Mouse (Mus musculus) 3134 (cell line): Measurements from ENCODE around the gene Tnfrsf25.

Source experiments
- DNase-seq: peaks from one replicate; pipeline ENCODE4 v3.0.0-alpha.2; 2011; ENCODE audit warnings: low spot score; ENCODE audit not compliant: insufficient read length; ENCODE audit errors: extremely low read depth

Tnfrsf25 gene

GRCm38 (mm10) chr4:152119396-152120292 is 3.9 kb downstream of the Tnfrsf25 start:
- no peak for DNase-seq

DNA sequence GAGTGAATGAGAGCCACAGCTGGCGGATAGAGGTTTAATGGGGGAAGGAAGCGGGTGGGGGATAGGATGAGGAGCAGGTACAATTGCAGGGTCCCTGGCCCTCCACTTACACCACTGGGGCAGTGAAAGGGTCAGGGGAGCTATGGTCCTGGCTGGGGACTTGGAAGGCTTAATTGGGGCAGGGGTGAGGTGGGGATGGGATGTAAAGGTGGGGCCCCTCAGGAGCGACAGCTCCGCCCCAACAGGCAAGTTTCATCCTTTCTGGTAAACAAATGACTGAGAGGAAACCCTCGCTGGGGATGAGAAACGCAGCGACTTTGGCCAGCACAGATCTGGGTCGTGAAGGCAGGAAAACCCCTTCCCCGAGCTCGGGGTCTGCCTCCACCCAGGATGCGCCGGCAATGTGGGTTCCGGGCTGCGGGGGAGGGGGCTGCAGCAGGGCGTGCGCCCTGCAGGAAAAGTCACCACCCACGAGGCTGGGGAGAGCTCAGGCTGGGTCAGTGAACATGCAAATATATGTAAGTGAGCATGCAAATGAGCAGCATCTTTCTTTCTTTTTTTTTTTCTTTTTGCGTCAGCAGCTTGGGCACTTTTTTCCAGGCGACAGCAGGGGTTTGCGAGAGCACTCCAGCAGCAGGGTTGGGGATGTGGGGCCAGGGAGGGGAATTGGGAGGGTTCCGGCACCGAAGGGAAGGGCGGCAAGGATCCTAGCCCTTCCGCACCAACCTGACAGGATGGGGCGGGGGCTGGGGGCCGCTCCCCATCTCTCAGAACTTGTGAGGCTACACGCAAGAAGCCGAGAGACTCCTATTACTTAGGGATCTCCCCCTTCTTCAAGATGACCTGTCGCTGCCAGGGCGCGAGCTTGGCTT is 4.8 kb downstream of the Tnfrsf25 start:
- DNase-seq, result no peak

- no peak for DNase-seq
Observed at GRCm38 (mm10) chr4:152121183-152121505, 5.4 kb downstream of the Tnfrsf25 start.

DNA sequence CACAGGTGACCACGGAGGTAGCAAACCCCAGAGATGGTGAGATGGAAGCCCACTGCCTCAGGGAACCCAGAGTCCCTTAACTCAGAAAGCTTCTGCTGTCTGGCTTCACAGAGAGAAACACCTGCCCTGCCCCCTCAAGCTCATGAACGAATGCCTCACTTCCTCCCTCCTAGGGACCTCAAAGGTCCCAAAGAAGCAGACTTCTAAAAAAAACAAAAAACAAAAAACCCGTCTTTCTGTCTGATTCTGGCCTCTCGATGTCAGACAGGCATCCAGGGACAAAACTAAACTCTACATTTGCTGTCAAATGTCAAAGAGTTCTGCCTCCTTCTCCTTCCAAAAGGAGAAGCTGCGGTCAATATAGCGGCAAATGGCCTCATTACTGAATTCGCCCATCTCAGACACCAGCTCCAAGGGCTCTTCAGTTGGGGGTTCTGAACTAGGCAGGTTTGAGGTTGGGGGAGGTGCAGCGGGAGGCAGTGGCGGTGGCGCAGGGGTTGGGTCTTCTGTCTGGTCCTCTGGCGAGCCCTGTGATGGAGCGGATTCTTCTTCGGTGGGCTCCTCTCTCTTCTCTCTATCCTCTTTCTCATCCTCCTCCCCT is 8.7 kb downstream of the Tnfrsf25 start:
- DNase-seq, result no peak

- no peak for DNase-seq
Observed at GRCm38 (mm10) chr4:152125161-152126025, 9.7 kb downstream of the Tnfrsf25 start.

DNA sequence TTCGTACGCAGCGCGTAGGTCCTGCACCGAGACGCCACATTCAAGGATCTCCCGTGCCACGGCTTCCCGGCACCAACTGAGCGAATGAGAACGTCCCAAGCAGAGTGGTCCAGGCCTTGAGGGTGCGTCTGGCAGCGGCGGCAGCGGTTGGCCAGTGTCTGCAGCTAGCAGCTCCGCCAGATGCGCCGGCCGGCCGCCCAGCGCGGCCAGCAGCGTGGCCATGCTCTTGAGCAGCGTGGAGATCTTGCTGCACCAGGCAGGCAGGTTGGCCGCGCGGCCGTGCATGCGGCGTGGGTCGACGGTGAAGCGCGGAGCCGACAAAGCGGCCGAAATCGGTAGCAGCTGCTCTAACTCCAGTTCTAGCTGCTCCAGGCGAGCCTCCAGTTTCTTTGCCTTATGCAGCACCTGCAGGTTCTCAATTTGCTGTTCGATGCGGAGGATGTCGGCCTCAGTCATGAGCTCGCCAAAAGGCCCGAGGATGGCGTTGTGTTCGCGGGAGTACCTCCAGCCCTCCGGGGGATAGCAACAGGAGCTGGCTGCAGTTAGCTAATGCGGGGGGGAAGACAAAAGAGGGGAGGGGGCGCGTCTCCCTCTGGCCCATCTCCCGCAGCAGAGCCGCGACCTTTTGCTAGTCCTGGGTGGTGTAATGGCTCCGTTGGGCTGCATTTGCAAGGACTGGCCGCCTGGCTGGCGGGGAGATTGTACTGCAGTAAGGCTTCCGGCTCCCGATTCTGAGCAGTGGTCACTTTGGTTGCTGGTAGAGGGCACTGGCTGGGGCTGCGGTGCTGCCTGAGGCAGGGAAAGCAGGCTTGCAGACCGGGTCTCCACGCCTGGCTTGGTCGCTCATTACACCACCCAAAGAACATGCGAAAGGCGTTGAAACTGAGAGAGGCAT is 10.5 kb downstream of the Tnfrsf25 start:
- no peak for DNase-seq

GRCm38 (mm10) chr4:152127884-152128283 is 12.2 kb downstream of the Tnfrsf25 start:
- DNase-seq, result no peak

GRCm38 (mm10) chr4:152128784-152129183 is 13.1 kb downstream of the Tnfrsf25 start:
- no peak for DNase-seq

DNA sequence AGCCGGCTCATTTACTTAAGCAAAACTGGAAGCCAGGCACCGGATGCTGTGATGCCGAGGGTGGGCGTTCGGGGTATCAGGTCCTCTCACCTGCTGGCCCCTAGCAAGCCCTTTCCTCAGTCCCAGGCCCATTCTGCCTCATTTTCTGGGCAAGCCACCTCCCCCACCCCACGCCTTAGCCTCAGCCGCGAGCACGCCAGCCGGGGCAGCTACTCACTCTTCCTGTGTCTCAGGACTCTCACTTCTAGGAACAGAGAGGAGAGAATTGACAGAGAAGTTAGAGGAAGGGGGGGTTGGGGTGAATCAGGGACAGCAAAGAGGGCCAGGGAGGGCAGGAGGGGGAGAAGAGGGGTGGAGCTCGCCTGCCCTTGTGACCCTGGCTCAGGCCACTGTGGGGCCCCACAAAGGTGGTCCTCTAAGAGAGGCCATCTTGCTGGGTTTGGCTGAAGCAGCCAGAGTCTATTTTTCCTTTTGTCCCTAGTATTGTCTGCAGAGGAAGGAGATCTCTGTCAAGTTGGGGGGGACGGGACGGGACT is 13.7 kb downstream of the Tnfrsf25 start:
- DNase-seq, result no peak

DNA sequence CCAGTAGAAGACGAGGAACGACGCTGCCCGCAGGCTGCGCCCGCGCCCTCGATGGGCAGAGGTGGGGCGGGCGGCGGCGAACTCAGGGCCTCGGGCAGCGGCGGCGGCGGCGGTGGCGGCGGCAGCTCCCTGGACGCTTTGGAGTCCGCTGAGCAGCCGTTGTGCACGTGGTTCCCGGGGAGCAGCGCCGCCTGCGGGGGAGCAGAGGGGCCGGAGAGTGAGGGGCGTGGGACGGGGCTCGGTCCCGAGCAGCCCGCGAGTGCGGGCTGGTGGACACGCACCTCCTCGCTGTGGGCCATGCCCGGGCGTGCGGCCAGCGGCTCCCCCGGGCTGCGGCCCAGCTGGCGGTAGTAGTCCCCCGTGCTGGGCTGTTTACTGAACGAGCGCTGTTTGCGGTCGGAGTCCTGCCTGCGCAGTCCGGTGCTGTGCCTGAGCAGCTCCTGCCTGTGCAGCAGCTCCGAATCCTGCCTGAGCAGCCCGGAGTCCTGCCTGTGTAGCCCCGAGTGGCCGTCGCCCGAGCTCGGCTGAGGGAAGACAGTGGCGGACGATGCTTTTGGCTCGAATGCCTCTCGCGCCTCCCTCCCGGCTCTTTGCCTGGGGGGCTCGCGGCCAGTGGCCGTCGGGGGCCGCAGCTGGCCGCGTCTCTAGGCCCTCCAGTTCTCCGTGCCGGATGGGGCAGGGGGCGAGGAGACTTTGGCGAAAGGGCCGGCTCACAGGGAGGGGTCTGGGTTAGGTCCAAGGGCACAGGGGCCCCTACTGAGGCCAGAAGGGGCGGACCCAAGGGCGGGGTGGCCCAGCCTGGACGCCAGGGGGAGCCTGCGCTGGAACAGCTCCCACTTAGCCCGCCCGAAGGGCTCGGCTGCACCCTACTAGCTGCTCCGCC is 15.3 kb downstream of the Tnfrsf25 start:
- DNase-seq, result no peak

DNA sequence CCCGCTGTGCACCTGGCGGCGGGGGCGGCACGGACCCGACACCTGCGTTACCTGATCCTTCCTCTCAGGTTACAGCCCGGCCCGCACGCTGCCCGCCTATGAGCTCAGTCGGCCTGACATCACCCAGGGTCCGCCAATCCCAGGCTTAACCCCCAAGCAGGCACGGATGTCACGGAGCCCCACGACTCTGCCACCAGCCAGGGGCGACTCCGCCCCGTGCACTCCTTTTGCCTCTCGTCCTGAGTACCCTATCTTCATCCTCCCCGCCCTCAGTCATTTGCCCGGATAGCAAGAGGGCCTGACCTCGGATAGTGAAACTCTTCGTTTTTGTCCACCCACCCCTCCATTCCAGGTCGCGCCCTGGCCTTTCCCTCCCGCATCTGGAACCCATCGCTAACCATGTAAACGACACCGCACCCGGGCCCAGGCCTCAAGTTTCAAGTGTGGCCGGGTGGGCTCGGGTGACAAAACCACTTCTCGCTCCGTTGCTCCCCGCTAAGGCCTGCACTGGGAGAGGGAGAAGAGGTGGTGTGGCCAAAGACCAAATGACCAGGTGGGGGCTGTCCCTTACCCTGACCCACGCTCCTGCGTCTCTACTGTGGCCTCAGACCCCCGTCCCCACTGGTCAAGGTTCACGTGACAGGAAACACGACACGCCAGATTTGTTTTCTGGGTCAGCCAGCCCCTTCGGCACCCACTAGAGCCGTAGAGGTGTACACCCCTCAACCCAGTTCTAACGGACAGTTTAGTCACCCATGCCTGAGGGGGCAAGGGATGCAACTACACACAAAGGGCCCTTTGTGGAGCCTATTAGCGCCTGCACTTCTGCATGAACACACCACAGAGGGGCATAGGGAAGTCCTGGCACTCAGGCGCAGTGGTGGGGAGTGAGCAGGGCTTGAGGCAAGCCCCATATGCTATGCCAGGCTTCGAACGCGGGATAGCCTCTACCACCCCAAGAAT is 16.4 kb downstream of the Tnfrsf25 start:
- DNase-seq, result no peak

DNA sequence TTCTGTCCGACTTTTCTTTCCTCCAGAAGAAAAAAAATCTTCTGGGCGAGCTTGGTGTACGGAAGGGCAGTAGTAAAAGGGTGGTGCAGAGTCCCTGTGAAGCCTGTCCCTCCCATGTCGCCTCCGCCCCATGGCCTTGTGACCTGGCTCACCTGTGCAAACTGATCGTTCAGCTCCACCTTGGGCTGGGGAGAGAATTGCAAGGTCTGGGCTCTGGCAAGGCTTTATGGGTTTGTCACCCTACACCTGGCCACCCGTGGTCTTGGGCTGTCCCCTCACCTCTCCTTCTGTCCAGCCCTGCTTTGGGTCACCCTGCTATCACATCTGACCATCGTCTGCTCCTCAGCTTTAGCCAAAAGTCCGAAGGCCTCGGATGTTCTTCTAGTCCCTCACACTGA is 17.0 kb downstream of the Tnfrsf25 start:
- DNase-seq, result no peak

- no peak for DNase-seq
Observed at GRCm38 (mm10) chr4:152133213-152133612, 17.5 kb downstream of the Tnfrsf25 start.

GRCm38 (mm10) chr4:152134507-152134906 is 18.8 kb downstream of the Tnfrsf25 start:
- DNase-seq, result no peak

DNA sequence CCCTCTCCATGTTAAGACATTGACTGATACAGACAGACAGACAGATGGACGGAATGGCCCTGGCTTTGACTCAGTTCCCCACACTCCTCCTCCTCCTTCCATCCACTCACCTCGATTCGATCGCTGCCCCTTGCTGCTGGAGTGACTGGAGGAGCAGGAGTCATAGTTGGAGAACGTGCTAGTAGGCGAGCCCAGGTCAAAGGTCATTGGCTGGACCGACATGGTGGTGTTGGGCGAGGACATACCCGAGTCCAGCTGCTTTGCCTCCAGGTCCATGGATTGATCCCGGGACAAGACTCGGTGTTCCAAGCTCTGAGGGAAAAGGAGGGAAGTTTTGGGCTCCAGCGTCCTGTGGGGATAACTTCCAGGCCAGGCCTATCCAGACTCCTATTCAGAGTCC is 19.6 kb downstream of the Tnfrsf25 start:
- DNase-seq, result no peak

DNA sequence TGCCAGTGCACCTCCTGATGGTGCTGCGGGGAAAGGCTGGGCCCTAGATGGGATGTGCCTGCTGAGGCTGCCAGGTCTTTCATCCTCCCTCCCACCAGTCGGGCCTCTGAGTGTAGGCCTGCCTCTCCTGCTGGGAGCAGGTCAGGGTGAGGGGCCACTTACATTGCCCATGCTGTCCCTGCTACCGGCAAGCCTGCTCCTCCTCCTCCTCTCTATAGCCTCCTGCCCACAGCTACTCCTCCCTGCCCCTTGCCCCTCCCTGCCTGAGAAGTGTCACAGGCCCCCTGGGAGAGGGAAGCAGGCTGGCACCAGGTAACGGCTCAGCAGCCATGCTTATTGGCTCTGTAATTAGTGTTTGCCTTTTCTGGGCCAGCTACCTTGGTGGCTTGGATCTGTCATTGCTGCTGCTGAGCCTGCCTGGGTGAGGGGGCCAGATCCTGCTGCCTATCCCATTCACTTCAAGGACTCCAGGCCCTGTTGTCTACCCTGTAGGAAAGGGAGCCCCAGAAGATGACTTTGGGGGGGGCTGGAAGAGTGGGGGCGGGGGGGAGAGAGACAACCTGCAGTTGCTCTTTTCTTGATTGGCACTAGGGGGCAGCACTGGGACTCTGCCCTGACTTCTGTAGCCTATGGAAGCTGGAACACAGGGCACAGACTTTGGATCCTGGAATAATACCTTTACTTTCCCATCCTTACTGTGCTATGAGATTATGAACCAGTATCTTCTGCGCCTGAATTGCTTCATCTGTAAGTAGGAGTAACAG is 20.6 kb downstream of the Tnfrsf25 start:
- DNase-seq, result no peak
